Mouse (Mus musculus): ENCODE measurements at regions not wholly inside any gene's neighbourhood (a gene's known extent, or its start where the extent isn't known, plus 50 kb on each side); places are given as distances from the start of the nearest gene placed in this dataset.

- intact Hi-C loops (cut with DNase I): loop anchor here (10.0 kb wide), 1 partner anchor 918 kb away; no protein-coding TSS in a partner anchor
Observed at GRCm38 (mm10) chr1:149556381-149556780, 404.7 kb downstream of the Pla2g4a start.

GRCm38 (mm10) chr1:149555355-149556007 is 405.6 kb downstream of the Pla2g4a start:
- intact Hi-C loops (cut with DNase I): loop anchor here (10.0 kb wide), 1 partner anchor 919 kb away; no protein-coding TSS in a partner anchor

GRCm38 (mm10) chr1:149546076-149546475 is 415.0 kb downstream of the Pla2g4a start:
- intact Hi-C loops (cut with DNase I): no loop called here

GRCm38 (mm10) chr1:149541386-149541785 is 419.7 kb downstream of the Pla2g4a start:
- intact Hi-C loops (cut with DNase I): no loop called here

GRCm38 (mm10) chr1:149533651-149534050 is 427.4 kb downstream of the Pla2g4a start:
- intact Hi-C loops (cut with DNase I): no loop called here
